Comparison of ENCODE assay signal across 13 mouse cellular contexts in genomic region chr16:64961690-64962089, GRCm38 (mm10).
DNase-seq lines count a peak whose midpoint lies in the region; ATAC-seq and TF ChIP-seq lines count a peak whose summit lies in the region.
"Had no signal": no experiment of that assay in that cellular context is flagged by ENCODE, and none has a peak within 500 bp of the region (broad histone marks: within the 10 kb centered on the region; RNA-seq: fewer than 3 reads in every experiment).

No protein-coding gene starts in this region.

- no peak for ATAC-seq in kidney, embryonic 16.5 days (ENCODE audit: low FRiP score, low TSS enrichment)

- no peak for TF ChIP-seq CTCF in thymus, adult 2 months (IDR thresholded peaks at IDR 0.05; ENCODE audit: borderline replicate concordance, control insufficient read depth, extremely low read depth, insufficient read depth, low read length, poor library complexity)

- no peak overlapping the region for H3K4me3 ChIP-seq in thymus, adult 2 months (ENCODE audit: control insufficient read depth, insufficient read depth, low read length)
- H3K4me3 ChIP-seq in kidney, embryonic 16.5 days (ENCODE audit: low read length), result no peak overlapping the region
- H3K4me3 ChIP-seq: hindbrain, embryonic 13.5 days; limb, embryonic 13.5 days had no signal

- WGBS in thymus, adult 2 months, result 94% methylated on average over 4 of the region's 4 CpGs
- 93% methylated on average over 4 of the region's 4 CpGs for WGBS in kidney, embryonic 16.5 days

- no peaks in the 10 kb centered on the region for H3K36me3 ChIP-seq in thymus, adult 2 months (ENCODE audit: control insufficient read depth, insufficient read depth, low read length)
- no peaks in the 10 kb centered on the region for H3K36me3 ChIP-seq in kidney, embryonic 16.5 days (ENCODE audit: insufficient read depth, low read length)
- H3K36me3 ChIP-seq: hindbrain, embryonic 13.5 days; limb, embryonic 13.5 days had no signal

- H3K27me3 ChIP-seq in thymus, adult 2 months (ENCODE audit: control insufficient read depth, insufficient read depth, low read length), result no peaks in the 10 kb centered on the region
- no peaks in the 10 kb centered on the region for H3K27me3 ChIP-seq in kidney, embryonic 16.5 days (ENCODE audit: insufficient read depth, low read length)
- H3K27me3 ChIP-seq: hindbrain, embryonic 13.5 days; limb, embryonic 13.5 days had no signal

- 0 out of 2 replicates have a peak, but pooled peaks cover 2% of the 10 kb centered on the region for H3K4me1 ChIP-seq in thymus, adult 2 months (replicated peaks; ENCODE audit: control insufficient read depth, insufficient read depth, low read length)
- H3K4me1 ChIP-seq in kidney, embryonic 16.5 days (ENCODE audit: insufficient read depth, low read length), result no peaks in the 10 kb centered on the region
- H3K4me1 ChIP-seq: hindbrain, embryonic 13.5 days; limb, embryonic 13.5 days had no signal

- no peak for TF ChIP-seq POLR2A in thymus, adult 2 months (IDR thresholded peaks at IDR 0.05; ENCODE audit: control insufficient read depth, extremely low read depth, insufficient read depth, low read length, poor library complexity)

- no peak overlapping the region for H3K9ac ChIP-seq in kidney, embryonic 16.5 days (replicated peaks; ENCODE audit: low read length)
- H3K9ac ChIP-seq: hindbrain, embryonic 13.5 days; limb, embryonic 13.5 days had no signal

- intact Hi-C loops in heart, postnatal 10 days (cut with DNase I), result no loop called here
- intact Hi-C loops in heart, postnatal 36 days (cut with DNase I), result loop anchor here (2.0 kb wide), 1 partner anchor 207 kb away; no protein-coding TSS in a partner anchor

- DNase-seq in heart, postnatal 10 days, result peak; percentile 2 to 18
- no peak for DNase-seq in heart, postnatal 36 days
- peak; percentile 36 for DNase-seq in thymus, adult 2 months
- DNase-seq in thymus, adult 18-20 months, result no peak
- DNase-seq in c-Kit-positive CD71-positive TER-119-negative erythroid progenitor cells, embryonic 14.5 days (ENCODE audit: low read depth), result peak; percentile 1
- peak; percentile 40 for DNase-seq in thymus, postnatal 4 days
- DNase-seq in kidney, postnatal 10 days, result no peak
- DNase-seq: cerebellum, adult 11-12 months; gastrocnemius, postnatal 14 days; right cerebral cortex, postnatal 14 days had no signal

- no peak overlapping the region for H3K27ac ChIP-seq in thymus, adult 2 months (ENCODE audit: control insufficient read depth, insufficient read depth, low read length)
- no peak overlapping the region for H3K27ac ChIP-seq in kidney, embryonic 16.5 days (ENCODE audit: low read length)
- H3K27ac ChIP-seq: hindbrain, embryonic 13.5 days; limb, embryonic 13.5 days had no signal

- no peaks in the 10 kb centered on the region for H3K9me3 ChIP-seq in kidney, embryonic 16.5 days (ENCODE audit: low read length)
- H3K9me3 ChIP-seq: hindbrain, embryonic 13.5 days; limb, embryonic 13.5 days had no signal

- no peak overlapping the region for H3K4me2 ChIP-seq in kidney, embryonic 16.5 days (replicated peaks; ENCODE audit: low read depth, low read length)
- H3K4me2 ChIP-seq: hindbrain, embryonic 13.5 days; limb, embryonic 13.5 days had no signal

Comparison
In these comparisons a context has a peak if more than half of its experiments do, and no peak if none do; other contexts are left out.
1. DNase-seq: peak in heart, postnatal 10 days (2 of 2), thymus, adult 2 months (single experiment), c-Kit-positive CD71-positive TER-119-negative erythroid progenitor cells, embryonic 14.5 days (single experiment) and thymus, postnatal 4 days (single experiment); none in heart, postnatal 36 days (0 of 2), thymus, adult 18-20 months (0 of 2) and kidney, postnatal 10 days (single experiment).